Mouse (Mus musculus) urinary bladder, postnatal 36 days (tissue): ENCODE data around the gene Kat6b.

Source experiments
- DNase-seq, 2 experiments: peaks; one replicate each; pipeline ENCODE4 v3.0.0; 2022; ENCODE audit warnings: low spot score in 2 of 2, mixed read lengths in 1 of 2

The Kat6b gene

DNA sequence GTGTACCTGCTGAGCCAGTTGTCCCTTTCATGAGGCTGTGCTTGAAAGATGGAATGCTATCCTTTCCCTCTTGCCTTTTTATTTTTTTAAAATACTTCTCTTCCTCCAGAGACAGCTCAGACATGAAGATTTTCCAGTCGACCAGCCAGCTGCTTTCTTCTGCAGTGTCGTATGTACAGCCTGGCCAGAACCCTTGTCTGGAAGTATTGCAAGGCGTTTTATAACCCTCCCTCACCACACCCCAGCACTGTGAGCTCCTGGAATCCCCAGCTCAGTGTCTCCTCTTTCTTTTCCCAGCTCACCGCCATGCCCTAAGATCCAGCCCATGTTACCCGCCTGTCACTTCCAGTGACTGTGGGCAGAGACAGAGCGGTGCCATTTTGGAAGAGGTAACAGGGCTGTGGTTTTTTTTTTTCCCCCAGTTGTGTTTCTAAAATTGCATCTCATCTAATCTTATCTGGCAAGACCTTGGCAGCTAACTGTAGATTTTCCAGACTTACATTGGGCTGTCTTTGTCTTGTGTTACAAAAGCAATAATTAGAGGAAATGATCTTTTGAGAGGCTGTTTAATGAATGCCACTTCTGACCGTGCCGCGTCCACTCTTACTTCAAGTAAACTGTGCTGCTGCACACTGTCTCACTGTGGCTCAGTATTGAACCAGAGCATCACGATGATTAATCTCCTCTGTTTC lies 77.4 kb downstream of the Kat6b start:
- no peak for DNase-seq

DNA sequence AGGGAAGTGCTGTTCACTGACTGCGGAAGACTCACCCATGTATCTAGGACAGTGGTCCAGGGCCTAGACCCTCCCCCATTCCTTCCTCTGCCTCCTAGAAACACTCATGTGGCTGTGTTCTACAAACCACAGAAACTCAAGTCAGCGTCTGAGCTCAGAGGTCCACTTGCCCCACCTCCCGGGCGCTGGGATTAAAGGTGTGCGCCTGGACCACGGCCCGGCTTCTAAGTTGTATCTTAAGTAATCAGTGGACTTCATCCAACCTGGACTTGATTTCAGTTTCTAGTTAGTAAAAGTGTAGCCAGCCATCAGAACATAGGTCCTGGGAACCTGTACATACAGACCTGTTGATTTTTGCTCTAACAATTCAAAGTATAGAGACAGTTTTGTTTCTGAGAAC lies 78.2 kb downstream of the Kat6b start:
- no peak for DNase-seq

DNA sequence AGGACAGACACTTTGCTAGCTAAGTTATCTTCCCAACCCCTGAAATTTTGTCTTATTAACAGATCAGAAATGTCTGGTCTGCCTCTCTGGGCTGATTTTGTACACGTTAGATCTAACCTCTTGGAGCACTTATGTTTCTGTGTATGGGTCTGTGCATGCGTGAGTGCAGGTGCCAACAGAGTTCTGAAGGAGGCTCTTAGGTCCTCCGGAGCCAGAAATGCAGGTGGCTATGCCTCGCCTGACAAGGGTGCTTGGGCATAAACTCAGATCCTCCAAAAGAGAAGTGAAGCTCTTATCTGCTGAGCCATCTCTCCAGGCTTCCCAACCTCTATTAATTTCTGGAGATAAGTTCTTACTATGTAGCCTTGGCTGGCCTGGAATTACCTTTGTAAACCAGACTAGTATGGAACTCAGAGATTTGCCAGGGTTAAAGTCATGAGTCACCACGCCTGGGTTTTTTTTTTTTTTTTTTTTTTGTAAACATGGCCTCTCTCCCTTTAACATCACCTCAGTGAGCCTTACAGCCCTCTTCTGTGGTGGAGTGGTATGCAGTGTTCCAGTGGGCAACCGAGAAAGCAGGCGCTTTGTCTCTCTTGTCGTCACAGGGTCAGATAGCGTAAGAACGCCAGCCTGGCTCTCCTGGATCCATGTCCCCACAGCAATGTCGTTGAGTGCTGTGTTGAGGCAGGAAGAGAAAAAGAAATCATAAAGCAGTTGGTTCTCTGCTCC lies 79.4 kb downstream of the Kat6b start:
- DNase-seq, result no peak

DNA sequence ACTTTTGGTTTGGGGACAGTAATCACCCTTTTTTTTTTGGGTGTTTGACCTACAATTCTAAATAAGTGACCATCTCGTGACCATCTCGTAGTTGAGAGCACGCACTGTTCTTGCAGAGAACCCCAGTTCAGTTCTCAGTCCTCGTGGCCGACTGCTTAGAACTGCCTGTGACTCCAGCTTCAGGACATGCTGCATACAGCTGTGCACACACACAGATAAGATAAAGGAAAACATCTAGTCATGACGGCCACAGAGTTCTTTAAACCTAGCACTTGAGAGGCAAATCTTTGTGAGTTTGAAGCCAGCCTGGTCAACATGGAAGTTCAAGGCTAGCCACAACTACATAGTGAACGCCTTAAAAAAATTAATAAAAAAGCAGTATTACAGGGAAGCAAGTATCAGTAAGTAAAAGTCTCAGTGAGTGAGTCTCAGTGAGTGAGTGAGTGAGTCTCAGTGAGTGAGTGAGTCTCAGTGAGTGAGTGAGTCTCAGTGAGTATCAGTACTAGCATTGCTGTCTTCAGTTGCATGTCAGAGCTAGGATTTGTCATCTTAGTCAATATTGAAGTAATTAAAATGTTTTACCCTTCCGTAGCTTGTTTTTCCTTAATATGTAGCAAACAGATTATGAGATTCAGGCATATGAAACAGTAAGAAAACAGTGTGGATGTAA lies 80.3 kb downstream of the Kat6b start:
- DNase-seq, result no peak

DNA sequence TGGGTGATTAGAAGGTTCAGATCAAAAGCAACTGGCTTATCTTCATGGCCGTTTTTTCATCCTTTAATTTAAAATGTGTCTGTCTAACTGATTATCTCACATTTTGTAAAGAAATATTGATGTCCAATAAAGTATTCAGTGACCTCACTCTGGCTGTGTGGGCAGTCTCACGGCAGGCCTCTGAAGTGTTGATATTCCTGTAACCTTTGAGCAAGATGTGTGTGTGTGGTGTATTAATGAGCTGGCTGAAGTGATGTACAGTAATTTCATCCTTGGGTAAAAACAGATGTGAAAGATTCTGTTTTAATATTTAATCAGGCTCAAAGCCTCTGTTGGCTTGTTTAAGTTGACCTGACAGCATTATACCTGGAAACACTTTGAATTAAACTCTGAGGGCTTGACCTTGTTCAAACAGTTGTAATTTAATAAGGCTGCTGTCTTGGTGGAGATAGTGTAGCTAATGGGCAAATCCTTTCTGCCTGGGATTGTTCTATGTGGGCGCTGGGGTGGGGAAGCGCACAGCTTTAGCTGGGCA lies 82.4 kb downstream of the Kat6b start:
- no peak for DNase-seq

DNA sequence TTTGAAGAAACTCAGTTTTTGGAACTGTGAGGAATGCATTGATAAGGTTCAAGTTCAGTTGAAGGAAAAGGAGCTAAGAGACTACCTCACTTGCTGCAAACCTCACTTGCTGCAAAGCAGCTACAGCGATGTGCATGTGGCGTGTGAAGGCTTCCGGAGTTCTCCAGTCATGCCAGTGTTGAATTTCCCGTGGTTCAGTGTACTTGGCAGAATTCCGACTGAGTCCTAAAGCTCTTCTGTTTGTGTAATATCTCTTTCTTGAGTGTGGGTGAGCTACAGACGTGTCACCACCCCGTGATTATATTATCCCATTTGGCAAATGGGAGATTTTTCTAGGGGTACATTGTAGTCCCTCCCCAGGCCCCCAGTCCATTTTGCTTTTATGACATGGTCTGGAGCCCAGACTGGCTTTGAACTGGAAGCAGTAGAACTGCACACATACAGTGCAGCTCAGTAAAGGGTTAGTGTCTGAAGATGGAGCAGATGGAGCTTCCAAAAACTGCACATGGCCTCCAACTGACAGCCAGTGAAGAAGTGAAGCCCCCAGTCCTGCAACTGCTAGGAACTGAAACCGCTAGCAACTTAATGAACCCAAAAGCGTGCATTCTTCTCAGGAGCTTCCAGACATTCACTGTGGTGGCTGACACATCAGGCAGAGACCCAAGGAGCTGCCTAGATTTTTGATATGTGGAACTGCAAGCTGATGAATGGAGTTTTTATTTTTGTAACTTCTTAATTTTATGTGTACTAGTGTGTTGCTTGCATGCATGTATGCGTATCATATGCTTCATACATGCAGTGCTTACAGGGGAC lies 84.5 kb downstream of the Kat6b start:
- DNase-seq, result no peak

DNA sequence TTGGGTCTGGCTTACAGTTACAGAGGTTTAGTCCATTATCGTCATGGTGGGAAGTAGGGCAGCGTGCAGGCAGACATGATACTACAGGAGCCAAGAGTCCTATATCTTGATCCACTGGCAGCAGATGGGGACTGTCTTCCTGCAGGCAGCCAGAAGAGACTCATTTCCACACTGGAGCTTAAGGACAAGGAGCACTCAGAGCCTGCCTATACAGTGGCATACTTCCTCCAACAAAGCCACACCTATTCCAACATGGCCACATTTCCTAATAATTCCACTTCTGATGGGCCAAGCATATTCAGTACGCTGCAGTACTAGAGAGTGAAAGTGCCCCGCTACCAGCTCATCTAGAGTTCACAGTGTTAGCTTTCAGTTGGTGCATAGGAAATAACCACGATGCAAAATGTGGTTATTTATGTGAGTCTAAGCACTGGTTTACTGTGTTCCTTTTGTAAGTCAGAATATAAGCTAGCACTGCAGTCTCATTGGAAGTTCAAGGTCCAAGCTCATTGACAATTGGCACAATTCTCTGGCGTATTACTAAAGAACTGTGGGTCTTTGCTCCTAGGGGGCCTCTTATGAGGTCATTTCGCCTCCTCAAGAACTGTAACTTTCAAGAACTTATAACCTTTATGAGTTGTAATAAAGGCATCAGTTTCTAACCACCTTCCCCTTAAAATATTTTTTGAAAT lies 86.2 kb downstream of the Kat6b start:
- DNase-seq, result no peak

DNA sequence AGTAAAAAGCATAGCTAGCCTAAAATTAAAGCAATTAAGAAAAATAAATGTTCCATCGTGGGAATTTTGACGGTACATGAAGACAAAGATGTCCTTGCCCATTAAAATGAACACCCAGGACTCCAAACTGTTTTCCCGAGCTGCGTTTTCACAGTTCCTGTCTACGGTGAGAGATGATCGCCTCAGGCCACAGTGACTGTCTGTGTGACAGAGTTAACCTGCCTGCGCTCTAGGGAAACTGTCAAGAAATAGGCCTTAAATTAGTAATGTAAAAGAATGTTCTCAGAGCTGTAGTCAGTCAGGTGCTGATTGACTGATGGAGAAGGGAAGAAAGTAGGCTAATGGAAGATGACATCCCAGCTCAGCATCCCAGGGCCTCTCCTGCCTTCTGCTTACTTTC lies 87.6 kb downstream of the Kat6b start:
- DNase-seq, result no peak

DNA sequence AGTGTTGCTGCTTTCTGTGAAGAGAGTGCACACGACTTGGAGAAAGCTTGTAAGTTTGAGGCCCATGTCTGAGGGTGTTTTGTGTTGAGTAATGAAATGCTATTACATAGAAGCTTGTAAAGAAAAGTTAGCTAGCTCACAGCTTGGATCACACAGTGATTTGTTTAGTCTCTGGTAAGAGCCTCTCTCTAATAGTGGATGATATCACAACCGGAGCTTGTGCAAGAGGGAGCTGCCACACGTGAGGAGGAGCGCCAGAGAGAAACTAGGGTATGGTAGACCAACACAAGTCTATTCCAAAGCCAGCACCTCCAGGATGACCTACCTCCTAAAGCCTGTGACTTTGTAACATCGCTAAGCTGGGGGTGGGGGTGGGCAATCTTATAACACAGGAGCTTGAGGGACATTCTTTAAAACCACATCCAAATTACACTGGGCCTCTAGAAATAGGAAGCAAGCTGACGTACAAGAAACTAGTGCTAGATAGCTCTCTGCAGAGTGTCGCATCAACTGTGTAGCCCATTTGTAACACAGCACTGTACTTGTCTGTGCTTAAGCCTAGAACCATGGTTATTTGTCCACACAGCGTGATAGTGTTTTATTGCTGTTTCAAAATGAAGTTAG lies 93.6 kb downstream of the Kat6b start:
- DNase-seq, result no peak

DNA sequence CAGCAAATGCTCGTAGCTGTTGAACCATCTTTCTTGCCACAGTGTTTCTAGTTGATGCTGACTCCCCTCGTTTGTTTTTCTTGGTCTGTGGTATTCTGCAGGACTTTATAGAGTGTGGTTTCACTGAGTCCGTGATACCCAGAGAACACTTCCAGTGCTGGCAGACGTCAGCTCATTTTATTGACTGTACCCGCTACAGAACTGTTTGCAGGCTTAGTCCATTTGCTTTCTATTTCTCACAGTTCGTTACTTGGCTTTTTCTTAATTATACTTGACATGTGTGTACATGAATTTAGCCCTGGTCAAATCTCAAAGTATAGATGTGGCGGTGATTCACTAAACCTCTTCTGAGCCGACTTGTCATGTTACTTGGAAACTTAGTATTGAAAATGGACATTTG lies 95.6 kb downstream of the Kat6b start:
- no peak for DNase-seq

DNA sequence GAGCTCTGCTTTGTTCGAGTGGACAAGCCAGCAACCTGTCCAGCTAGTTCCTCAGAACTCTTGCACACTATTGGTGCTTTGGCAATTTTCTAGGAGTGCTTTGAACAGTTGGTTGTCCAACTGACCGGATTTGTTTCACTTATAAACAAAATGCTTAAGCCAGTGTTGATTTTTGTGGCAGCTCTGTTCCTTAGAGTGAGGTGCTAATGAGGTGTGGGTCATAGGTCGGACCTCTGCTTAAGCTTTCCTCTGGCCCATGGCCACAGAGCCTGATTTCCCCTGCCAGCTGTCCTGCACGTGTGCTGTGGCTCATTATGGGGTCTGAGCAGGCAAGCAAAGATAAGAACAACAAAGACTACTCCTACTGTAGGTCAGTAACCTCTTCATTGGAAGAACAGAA lies 100.0 kb downstream of the Kat6b start:
- no peak for DNase-seq

DNA sequence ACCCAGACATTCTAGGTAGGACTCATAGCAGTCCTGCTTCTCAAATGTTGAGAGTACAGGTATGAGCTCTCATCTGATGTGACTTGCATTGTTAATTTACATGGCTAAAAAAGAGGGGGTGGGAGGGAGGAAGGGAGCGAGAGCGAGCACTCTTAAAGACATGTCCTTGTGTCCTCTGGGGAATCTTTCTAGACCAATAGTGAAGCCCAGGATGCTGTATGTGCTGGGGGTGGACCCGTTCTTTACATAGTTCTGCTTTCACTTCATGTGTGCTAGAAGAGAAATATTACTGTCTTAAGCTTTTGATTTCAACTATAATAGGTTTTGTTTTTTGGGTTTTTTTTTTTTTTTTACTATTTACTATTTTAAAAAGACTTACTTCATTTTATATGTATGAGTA lies 101.1 kb downstream of the Kat6b start:
- no peak for DNase-seq

DNA sequence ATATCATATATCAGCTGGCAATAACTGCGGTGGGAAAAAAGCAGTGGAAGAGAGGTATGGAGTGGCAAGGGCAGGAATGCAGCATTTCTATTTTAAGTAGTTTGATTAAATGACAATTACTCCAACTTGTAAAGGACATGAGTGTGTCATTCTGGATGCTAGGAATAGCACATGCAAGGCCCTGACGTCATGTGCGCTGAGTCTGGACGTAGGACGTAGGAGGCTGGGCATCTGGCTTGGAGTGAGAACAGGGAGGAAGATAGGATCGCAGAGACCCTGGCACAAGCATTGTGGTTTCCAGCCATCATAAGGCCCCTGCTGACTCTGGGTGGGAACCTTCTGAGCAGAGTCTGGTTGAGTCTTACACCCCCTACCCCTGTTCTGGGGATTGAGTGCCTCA lies 101.8 kb downstream of the Kat6b start:
- no peak for DNase-seq

DNA sequence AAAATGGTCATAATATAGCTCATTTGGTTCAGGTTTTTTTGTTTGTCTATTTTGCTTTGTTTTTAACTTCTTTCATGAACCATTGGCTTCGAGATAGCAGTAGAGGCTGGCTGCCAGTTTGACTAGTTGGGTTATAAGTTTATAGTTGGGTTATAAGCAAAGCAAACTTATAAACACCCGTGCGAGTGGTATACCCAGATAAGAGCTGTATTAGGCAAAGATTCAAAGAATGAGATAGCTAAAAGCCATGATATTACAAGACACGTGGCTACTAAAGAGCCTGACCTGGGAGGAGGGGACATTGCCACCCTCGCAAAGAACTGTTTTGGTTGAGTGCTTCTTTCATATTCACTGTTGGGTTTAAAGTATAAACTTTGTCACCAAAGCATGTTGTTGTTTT lies 102.6 kb downstream of the Kat6b start:
- DNase-seq, result no peak

DNA sequence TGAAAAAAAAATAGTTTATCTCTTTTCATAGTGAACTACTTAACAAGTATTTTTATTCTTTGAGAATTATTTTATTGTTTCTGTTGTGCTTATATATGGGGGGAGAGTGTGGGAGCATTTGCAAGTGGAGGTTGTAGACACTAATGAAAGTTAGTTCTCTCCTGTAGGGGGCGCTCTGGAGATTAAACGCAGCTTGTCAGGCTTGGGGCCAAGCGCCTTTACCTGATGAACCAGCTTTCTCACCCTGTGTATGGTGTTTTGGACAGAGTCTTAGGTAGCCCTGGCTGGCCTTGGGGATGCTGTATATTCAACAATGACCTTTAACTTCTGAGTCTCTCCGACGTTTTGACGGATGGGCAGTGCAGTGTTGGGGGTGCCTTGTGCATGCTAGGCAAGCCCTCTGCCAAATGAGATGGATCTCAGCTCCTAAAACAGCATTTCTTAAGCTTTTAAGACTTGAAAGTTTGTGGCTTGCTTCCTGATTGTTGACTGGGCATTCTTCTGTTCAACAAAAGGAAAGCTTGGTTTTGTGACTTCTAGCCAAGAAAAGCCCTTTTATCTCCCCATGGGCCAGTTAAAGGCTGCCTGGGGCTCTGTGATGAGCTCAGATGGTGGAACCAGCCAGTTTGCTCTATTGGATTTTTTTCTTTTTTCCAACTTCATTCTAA lies 103.4 kb downstream of the Kat6b start:
- no peak for DNase-seq

DNA sequence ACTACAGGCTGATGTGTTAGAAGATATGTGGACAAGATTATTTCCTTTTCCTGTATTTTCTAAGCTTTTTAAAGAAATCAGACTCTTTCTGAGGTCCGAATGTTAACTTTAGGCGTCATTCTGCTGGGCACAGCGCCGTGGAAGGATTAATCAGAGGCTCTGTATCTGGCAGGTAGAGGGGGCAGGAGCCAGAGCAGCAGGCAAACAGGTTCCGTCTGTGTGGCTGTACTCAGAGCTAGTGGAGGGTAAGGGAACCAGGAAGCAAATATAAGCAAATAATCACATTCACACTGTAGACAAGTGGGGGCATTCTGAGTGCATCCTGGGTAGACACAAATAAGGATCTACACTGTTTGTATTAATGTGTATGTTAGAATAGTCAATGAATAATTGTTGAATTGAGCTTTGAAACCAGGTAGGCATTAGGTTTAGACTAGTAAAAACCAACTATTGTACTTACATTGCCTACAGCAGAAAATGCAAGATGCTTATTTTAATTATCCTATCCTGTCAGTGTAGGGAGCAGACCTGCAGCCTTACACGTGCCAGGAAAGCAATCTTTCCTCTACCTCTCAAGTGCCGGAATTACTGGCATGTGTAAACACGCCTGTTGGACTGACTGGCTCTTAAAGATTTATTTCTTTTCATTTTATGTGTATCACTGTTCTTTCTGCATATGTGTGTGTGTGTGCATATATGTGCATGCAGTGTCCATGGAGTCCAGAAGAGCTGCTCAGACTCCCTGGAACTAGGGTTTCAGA lies 104.4 kb downstream of the Kat6b start:
- DNase-seq, result peak in 1 of 2 experiments; percentile 25

DNA sequence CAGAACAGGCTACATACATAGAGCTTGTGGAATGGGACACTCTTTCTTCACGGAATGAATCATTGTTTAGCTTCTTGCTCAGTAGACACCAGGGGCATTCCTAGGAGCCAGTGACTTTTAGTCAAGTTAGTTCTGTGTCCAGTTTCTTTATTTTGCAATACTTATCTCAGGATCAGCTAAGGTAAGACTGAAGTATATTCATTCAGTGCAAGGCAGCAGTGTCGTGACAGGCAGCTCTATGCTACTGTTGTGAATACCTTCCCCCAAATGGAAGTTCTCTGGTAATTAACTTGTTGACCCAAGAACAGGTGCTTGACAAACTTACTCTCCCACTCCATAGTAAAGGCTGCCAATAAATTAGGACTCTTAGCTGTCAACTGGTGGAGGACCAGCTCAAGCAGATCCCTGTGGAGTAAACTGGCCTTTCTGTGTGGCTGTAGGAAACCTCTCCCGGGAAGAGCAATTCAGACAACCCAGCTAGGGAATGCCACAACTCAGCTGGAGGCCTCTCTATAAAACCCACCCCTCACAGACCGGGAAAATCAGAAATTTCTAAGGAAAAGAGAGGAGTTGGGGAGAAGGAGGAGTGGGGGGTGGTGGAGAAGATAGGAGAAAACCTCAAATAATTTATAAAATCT lies 105.4 kb downstream of the Kat6b start:
- no peak for DNase-seq

DNA sequence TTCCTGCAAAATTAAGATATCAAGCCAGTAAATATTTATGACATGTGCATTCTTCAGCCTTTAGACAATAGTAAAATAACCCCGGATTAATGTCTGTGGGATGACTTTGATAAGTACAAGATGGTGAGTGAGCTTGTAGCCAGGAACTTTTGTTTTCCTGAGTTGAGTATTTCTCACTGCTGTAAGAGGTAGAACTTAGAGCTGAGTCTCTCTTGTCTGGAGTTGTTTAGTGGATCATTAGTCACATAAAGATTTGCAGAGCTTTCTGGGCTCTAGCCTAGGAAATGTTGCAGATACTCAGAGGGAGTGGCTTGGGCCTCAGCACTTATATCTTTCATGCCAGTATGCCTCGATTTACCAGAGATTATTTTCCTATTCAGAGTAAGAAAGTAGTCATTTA lies 106.7 kb downstream of the Kat6b start:
- DNase-seq, result no peak

DNA sequence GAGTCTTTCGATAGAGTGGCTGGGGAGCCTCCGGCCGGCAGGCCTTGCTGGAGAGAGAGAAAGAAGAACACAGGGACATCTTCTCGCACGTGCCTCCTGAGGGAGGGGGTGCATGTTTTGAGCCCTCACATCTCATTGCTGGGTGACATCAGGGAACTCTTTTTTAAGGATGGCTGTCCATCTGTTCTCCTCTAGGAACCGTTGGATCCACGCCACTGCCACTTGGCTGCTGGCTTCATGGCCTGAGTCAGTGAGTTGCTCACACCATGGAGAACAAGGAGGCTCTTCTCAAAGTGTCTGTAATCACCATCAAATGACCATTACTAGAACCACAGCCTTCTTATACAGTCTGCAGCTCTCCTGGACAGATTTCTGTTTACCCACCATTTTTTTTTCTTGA lies 108.4 kb downstream of the Kat6b start:
- no peak for DNase-seq
